Mouse (Mus musculus) olfactory bulb, adult 2 months (tissue): ENCODE data around the gene Fam186b.

Experiments
- CTCF ChIP-seq: fragments of 200-500 bp; IDR thresholded peaks from 2 replicates; pipeline ENCODE4 v1.5.1; 2012; ENCODE audit warnings: low read depth, mild to moderate bottlenecking, low read length, moderate library complexity; ENCODE audit not compliant: insufficient read depth
- POLR2A ChIP-seq: fragments of 200-500 bp; IDR thresholded peaks from 2 replicates; pipeline ENCODE4 v1.6.1; 2012; ENCODE audit warnings: mild to moderate bottlenecking, low read depth, low read length, moderate library complexity; ENCODE audit not compliant: insufficient read depth

DNA sequence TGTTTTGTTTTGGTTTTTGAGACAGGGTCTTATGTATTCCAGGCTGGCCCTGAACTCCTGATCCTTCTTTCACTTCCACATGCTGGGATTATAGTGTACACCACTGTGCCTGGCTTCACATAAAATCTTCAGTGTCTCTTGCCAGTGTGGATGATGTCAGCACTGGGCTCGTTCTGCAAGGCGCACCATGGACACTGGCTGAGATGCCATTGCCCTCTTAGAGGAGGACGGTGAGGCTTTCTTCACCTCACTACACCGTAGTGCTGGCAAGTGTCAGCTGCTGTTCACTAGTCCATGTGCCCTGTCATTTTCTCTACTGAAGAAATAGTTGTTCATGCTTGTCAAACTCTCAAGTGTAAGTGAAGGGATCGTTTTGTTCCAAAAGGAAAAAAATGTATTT is 14.9 kb upstream of the Fam186b start:
- TF ChIP-seq POLR2A (no peak), CTCF (no peak)
